Mouse (Mus musculus): Measurements from ENCODE around the gene Mlxipl. TPM values are rescaled to one million over a fixed set of nuclear protein-coding genes. Genes with fewer than 3 reads are reported as not detected.

The Mlxipl gene
- polyA plus RNA-seq, 1 experiment from 2014 or later = 3.9 TPM

- 25% methylated on average over 6 of the region's 6 CpGs for WGBS
- no peak overlapping the region for H3K4me3 ChIP-seq
- H3K27me3 ChIP-seq = peaks cover 17% of the 10 kb centered on the region
- H3K9ac ChIP-seq = no peak overlapping the region
- H3K4me1 ChIP-seq = peaks cover 3% of the 10 kb centered on the region
- H3K36me3 ChIP-seq = no peaks in the 10 kb centered on the region
- ATAC-seq (ENCODE audit: insufficient number of reproducible peaks, insufficient read depth, low FRiP score, low TSS enrichment, low read depth) = no peak
- no peak overlapping the region for H3K27ac ChIP-seq
- no peaks in the 10 kb centered on the region for H3K9me3 ChIP-seq
- H3K4me2 ChIP-seq = no peak overlapping the region
These were observed 28.9 kb downstream of the Mlxipl start for GRCm38 (mm10) chr5:135118589-135119081.

GRCm38 (mm10) chr5:135120753-135121152 lies 31.1 kb downstream of the Mlxipl start:
- Histone ChIP-seq H3K4me3 (no peak overlapping the region), H3K4me2 (no peak overlapping the region), H3K27ac (no peak overlapping the region), H3K4me1 (peaks cover 3% of the 10 kb centered on the region), H3K9me3 (no peaks in the 10 kb centered on the region), H3K36me3 (no peaks in the 10 kb centered on the region), H3K27me3 (peaks cover 17% of the 10 kb centered on the region), H3K9ac (no peak overlapping the region)
- WGBS = 62% methylated on average over 4 of the region's 4 CpGs
- ATAC-seq (ENCODE audit: insufficient number of reproducible peaks, insufficient read depth, low FRiP score, low TSS enrichment, low read depth) = no peak

- Histone ChIP-seq H3K4me2 (no peak overlapping the region), H3K36me3 (no peaks in the 10 kb centered on the region), H3K27me3 (peaks cover 13% of the 10 kb centered on the region), H3K9ac (no peak overlapping the region), H3K4me3 (no peak overlapping the region), H3K9me3 (no peaks in the 10 kb centered on the region), H3K27ac (no peak overlapping the region), H3K4me1 (no peaks in the 10 kb centered on the region)
- 54% methylated on average over 6 of the region's 6 CpGs for WGBS
- ATAC-seq (ENCODE audit: insufficient number of reproducible peaks, insufficient read depth, low FRiP score, low TSS enrichment, low read depth) = no peak
These were observed 36.4 kb downstream of the Mlxipl start for GRCm38 (mm10) chr5:135126121-135126520.

GRCm38 (mm10) chr5:135127669-135128068 lies 38.0 kb downstream of the Mlxipl start:
- 76% methylated on average over 6 of the region's 6 CpGs for WGBS
- ATAC-seq (ENCODE audit: insufficient number of reproducible peaks, insufficient read depth, low FRiP score, low TSS enrichment, low read depth) = no peak
- H3K27me3 ChIP-seq = peaks cover 9% of the 10 kb centered on the region

GRCm38 (mm10) chr5:135129747-135130146 lies 40.1 kb downstream of the Mlxipl start:
- ATAC-seq (ENCODE audit: insufficient number of reproducible peaks, insufficient read depth, low FRiP score, low TSS enrichment, low read depth) = no peak
- no peaks in the 10 kb centered on the region for H3K9me3 ChIP-seq

More at GRCm38 (mm10) chr5:135127669-135128068, 38.0 kb downstream of the Mlxipl start:
- H3K9ac ChIP-seq = no peak overlapping the region
- no peaks in the 10 kb centered on the region for H3K9me3 ChIP-seq
- H3K4me3 ChIP-seq = no peak overlapping the region
- no peak overlapping the region for H3K4me2 ChIP-seq
- no peak overlapping the region for H3K27ac ChIP-seq
- no peaks in the 10 kb centered on the region for H3K4me1 ChIP-seq
- H3K36me3 ChIP-seq = no peaks in the 10 kb centered on the region

DNA sequence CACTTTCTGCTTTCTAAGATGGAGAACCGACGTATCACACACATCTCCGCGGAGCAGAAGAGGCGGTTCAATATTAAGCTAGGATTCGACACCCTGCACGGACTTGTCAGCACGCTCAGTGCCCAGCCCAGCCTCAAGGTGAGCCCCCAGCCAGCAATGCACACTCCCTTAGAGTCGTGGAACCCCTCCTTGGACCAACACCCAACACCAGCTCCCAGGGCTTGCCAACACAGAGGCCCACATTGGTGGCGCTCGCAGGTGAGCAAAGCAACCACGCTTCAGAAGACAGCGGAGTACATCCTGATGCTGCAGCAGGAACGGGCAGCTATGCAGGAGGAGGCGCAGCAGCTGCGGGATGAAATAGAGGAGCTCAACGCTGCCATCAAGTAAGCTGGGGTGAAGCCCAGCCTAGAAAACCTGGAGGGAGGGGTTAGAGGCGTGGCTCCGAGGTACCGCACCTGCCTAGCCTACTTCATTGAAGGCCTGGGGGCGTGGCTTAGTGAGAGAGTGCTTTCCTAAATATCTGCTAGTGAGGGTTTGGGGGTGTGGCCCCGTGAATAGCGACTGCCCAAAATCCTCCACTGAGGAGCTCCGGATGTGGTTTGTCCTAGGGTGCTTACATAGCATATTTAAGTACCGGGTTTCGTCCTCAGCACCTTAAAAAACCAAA lies 44.2 kb downstream of the Mlxipl start:
- H3K4me3 ChIP-seq = peak overlapping the region; percentile 23
- WGBS = 4% methylated on average over 26 of the region's 26 CpGs
- peak overlapping the region; percentile 27; the same call in 1 of the 2 replicates for H3K9ac ChIP-seq
- H3K4me1 ChIP-seq = peaks cover 12% of the 10 kb centered on the region
- H3K4me2 ChIP-seq = peak overlapping the region; percentile 50
- no peak; the same call in 1 of the 2 replicates for ATAC-seq (ENCODE audit: insufficient number of reproducible peaks, insufficient read depth, low FRiP score, low TSS enrichment, low read depth)
- no peaks in the 10 kb centered on the region for H3K36me3 ChIP-seq
- H3K9me3 ChIP-seq = no peaks in the 10 kb centered on the region
- H3K27me3 ChIP-seq = peaks cover 36% of the 10 kb centered on the region
- H3K27ac ChIP-seq = no peak overlapping the region

More at GRCm38 (mm10) chr5:135129747-135130146, 40.1 kb downstream of the Mlxipl start:
- Histone ChIP-seq H3K4me3 (no peak overlapping the region), H3K36me3 (no peaks in the 10 kb centered on the region), H3K27me3 (peaks cover 29% of the 10 kb centered on the region), H3K4me2 (no peak overlapping the region), H3K9ac (no peak overlapping the region), H3K4me1 (peaks cover 12% of the 10 kb centered on the region), H3K27ac (no peak overlapping the region)
- 89% methylated on average over 4 of the region's 4 CpGs for WGBS

GRCm38 (mm10) chr5:135134534-135134933 lies 44.8 kb downstream of the Mlxipl start:
- Histone ChIP-seq H3K4me3 (peak overlapping the region; percentile 23), H3K4me2 (peak overlapping the region; percentile 50)
- ATAC-seq (ENCODE audit: insufficient number of reproducible peaks, insufficient read depth, low FRiP score, low TSS enrichment, low read depth) = no peak

GRCm38 (mm10) chr5:135139881-135140280 lies 50.2 kb downstream of the Mlxipl start:
- H3K9ac ChIP-seq = no peak overlapping the region
- ATAC-seq (ENCODE audit: insufficient number of reproducible peaks, insufficient read depth, low FRiP score, low TSS enrichment, low read depth) = no peak
- no peaks in the 10 kb centered on the region for H3K36me3 ChIP-seq
- H3K27ac ChIP-seq = no peak overlapping the region
- no peaks in the 10 kb centered on the region for H3K9me3 ChIP-seq
- H3K4me2 ChIP-seq = no peak overlapping the region
- WGBS = 62% methylated on average over 2 of the region's 2 CpGs
- H3K4me3 ChIP-seq = no peak overlapping the region
- H3K27me3 ChIP-seq = peaks cover 6% of the 10 kb centered on the region
- no peaks in the 10 kb centered on the region for H3K4me1 ChIP-seq

More at GRCm38 (mm10) chr5:135134534-135134933, 44.8 kb downstream of the Mlxipl start:
- Histone ChIP-seq H3K36me3 (no peaks in the 10 kb centered on the region), H3K27me3 (peaks cover 36% of the 10 kb centered on the region), H3K27ac (no peak overlapping the region), H3K4me1 (peaks cover 12% of the 10 kb centered on the region), H3K9ac (peak overlapping the region; percentile 11; the same call in 1 of the 2 replicates), H3K9me3 (no peaks in the 10 kb centered on the region)
- under 1% methylated on average over 8 of the region's 8 CpGs for WGBS

- Histone ChIP-seq H3K4me2 (no peak overlapping the region), H3K36me3 (no peaks in the 10 kb centered on the region), H3K9me3 (no peaks in the 10 kb centered on the region), H3K27ac (no peak overlapping the region), H3K4me1 (peaks cover 7% of the 10 kb centered on the region; the same call in 1 of the 2 replicates), H3K4me3 (no peak overlapping the region), H3K27me3 (no peaks in the 10 kb centered on the region), H3K9ac (no peak overlapping the region)
- no peak for ATAC-seq (ENCODE audit: insufficient number of reproducible peaks, insufficient read depth, low FRiP score, low TSS enrichment, low read depth)
- 52% methylated on average over 4 of the region's 4 CpGs for WGBS
These were observed 54.8 kb downstream of the Mlxipl start for GRCm38 (mm10) chr5:135144469-135144868.

DNA sequence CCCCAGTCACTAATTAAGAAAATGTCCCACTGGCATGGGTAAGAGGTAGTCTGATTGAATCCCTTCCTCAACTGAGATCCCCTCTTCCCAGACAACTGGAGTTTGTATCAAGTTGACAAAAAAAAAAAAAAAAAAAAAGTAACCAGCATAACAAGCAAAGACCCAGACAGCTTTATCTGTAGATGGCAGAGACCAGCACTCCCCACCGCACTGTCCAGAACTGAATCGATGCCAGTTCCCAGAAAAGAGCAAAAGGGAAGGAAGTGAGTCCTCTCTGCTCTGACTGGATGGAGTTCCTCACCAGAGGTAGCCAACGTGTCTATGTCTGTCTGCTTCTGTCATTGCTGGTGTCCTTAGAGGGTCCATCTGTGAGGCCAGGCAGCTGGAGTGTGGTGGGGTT lies 55.8 kb downstream of the Mlxipl start:
- WGBS = 70% methylated on average over 3 of the region's 3 CpGs
- Histone ChIP-seq H3K4me3 (no peak overlapping the region), H3K27ac (no peak overlapping the region), H3K36me3 (no peaks in the 10 kb centered on the region), H3K9ac (no peak overlapping the region), H3K4me2 (no peak overlapping the region), H3K27me3 (no peaks in the 10 kb centered on the region), H3K9me3 (no peaks in the 10 kb centered on the region), H3K4me1 (peaks cover 10% of the 10 kb centered on the region)
- no peak for ATAC-seq (ENCODE audit: insufficient number of reproducible peaks, insufficient read depth, low FRiP score, low TSS enrichment, low read depth)

- ATAC-seq (ENCODE audit: insufficient number of reproducible peaks, insufficient read depth, low FRiP score, low TSS enrichment, low read depth) = no peak
- Histone ChIP-seq H3K9ac (no peak overlapping the region), H3K4me3 (no peak overlapping the region), H3K4me1 (peaks cover 13% of the 10 kb centered on the region), H3K27ac (no peak overlapping the region), H3K4me2 (no peak overlapping the region), H3K27me3 (no peaks in the 10 kb centered on the region), H3K9me3 (no peaks in the 10 kb centered on the region), H3K36me3 (no peaks in the 10 kb centered on the region)
These were observed 56.3 kb downstream of the Mlxipl start for GRCm38 (mm10) chr5:135145955-135146354.

DNA sequence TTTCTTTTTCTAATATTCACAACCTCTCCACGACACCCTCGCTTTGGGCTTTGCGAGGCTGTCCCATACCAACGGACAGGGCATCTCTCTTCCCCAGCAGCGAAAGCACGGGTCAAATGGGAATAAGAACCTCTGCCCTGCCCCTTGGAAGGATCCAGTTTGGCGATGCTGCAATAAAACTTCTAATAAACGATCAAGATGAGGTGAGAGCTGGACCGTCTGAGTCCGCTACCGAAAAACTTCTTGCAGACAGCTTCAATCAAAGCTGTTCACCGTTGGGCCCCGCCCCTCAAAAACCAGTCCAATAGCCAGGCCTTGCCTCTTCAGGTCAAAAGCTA lies 59.0 kb downstream of the Mlxipl start:
- WGBS = under 1% methylated on average over 13 of the region's 13 CpGs

More for the DNA sequence above, 59.0 kb downstream of the Mlxipl start:
- no peak for ATAC-seq (ENCODE audit: insufficient number of reproducible peaks, insufficient read depth, low FRiP score, low TSS enrichment, low read depth)
- Histone ChIP-seq H3K9me3 (no peaks in the 10 kb centered on the region), H3K36me3 (peaks cover 12% of the 10 kb centered on the region), H3K27me3 (no peaks in the 10 kb centered on the region), H3K4me3 (peak overlapping the region; percentile 66), H3K27ac (peak overlapping the region; percentile 85), H3K4me2 (peak overlapping the region; percentile 73), H3K9ac (peak overlapping the region; percentile 79), H3K4me1 (peaks cover 14% of the 10 kb centered on the region)
